Mouse (Mus musculus) mature B cell (primary cell): ENCODE measurements around the gene Acads.

ENCODE experiments used
- in situ Hi-C: fragments of 300-500 bp; cut with MboI; formaldehyde crosslinking; loops from 2 replicates; pipeline ENCODE4 v1.14.3; 2019

The Acads gene

GRCm38 (mm10) chr5:115124690-115125089 lies 5.5 kb upstream of the Acads start:
- in situ Hi-C loops, result no loop called here

- in situ Hi-C loops, result no loop called here
Observed at GRCm38 (mm10) chr5:115120978-115121377, 1.8 kb upstream of the Acads start.

- in situ Hi-C loops, result no loop called here
Observed at GRCm38 (mm10) chr5:115117467-115117866, 1.7 kb downstream of the Acads start.

GRCm38 (mm10) chr5:115116426-115116825 lies 2.7 kb downstream of the Acads start:
- in situ Hi-C loops, result no loop called here

GRCm38 (mm10) chr5:115114501-115114900 lies 4.6 kb downstream of the Acads start:
- in situ Hi-C loops, result no loop called here

GRCm38 (mm10) chr5:115113244-115113643 lies 5.9 kb downstream of the Acads start:
- in situ Hi-C loops, result no loop called here

GRCm38 (mm10) chr5:115111156-115111555 lies 8.0 kb downstream of the Acads start:
- in situ Hi-C loops, result no loop called here

GRCm38 (mm10) chr5:115103253-115103652 lies 15.9 kb downstream of the Acads start:
- in situ Hi-C loops, result loop anchor here (10.0 kb wide), 1 partner anchor 128 kb away; the partner anchor contains the start of gene Hnf1a

- in situ Hi-C loops, result loop anchor here (10.0 kb wide), 1 partner anchor 127 kb away; the partner anchor contains the start of gene Hnf1a
Observed at GRCm38 (mm10) chr5:115102231-115102630, 16.9 kb downstream of the Acads start.

- in situ Hi-C loops, result loop anchor here (10.0 kb wide), 1 partner anchor 126 kb away; the partner anchor contains the start of gene Hnf1a
Observed at GRCm38 (mm10) chr5:115100473-115100872, 18.7 kb downstream of the Acads start.

- in situ Hi-C loops, result loop anchor here (10.0 kb wide), 1 partner anchor 125 kb away; the partner anchor contains the start of gene Hnf1a
Observed at GRCm38 (mm10) chr5:115099991-115100390, 19.2 kb downstream of the Acads start.

GRCm38 (mm10) chr5:115099530-115099929 lies 19.6 kb downstream of the Acads start:
- in situ Hi-C loops, result no loop called here

- in situ Hi-C loops, result no loop called here
Observed at GRCm38 (mm10) chr5:115098195-115098594, 21.0 kb downstream of the Acads start, which contains the start of gene Gm10401. TSS of gene Gm10401 (minus strand) at chr5:115098295.

- in situ Hi-C loops, result no loop called here
Observed at GRCm38 (mm10) chr5:115091776-115092175, 27.4 kb downstream of the Acads start.

GRCm38 (mm10) chr5:115091015-115091414 lies 28.1 kb downstream of the Acads start:
- in situ Hi-C loops, result no loop called here

- in situ Hi-C loops, result no loop called here
Observed at GRCm38 (mm10) chr5:115089592-115090268, 29.4 kb downstream of the Acads start.

- in situ Hi-C loops, result no loop called here
Observed at GRCm38 (mm10) chr5:115085675-115086074, 33.5 kb downstream of the Acads start.

GRCm38 (mm10) chr5:115083492-115083891 lies 35.7 kb downstream of the Acads start:
- in situ Hi-C loops, result no loop called here

- in situ Hi-C loops, result no loop called here
Observed at GRCm38 (mm10) chr5:115081636-115082035, 37.5 kb downstream of the Acads start.

GRCm38 (mm10) chr5:115076144-115076901 lies 42.8 kb downstream of the Acads start:
- in situ Hi-C loops, result loop anchor here (10.0 kb wide), 1 partner anchor 92 kb away; no protein-coding TSS in a partner anchor

- in situ Hi-C loops, result loop anchor here (10.0 kb wide), 1 partner anchor 90 kb away; no protein-coding TSS in a partner anchor
Observed at GRCm38 (mm10) chr5:115074749-115075148, 44.4 kb downstream of the Acads start.

- in situ Hi-C loops, result loop anchor here (10.0 kb wide), 1 partner anchor 89 kb away; no protein-coding TSS in a partner anchor
Observed at GRCm38 (mm10) chr5:115073306-115073705, 45.8 kb downstream of the Acads start.
